Mouse (Mus musculus): ENCODE results near the gene Srgap1. TPM values are rescaled to one million over a fixed set of nuclear protein-coding genes. Genes with fewer than 3 reads are reported as not detected.

Gene Srgap1
- polyA plus RNA-seq, 1 experiment from 2014 or later: 3.7 TPM

GRCm38 (mm10) chr10:121833443-121833842, 213.7 kb downstream of the Srgap1 start:
- Histone ChIP-seq H3K4me1 (ENCODE audit: control insufficient read depth, insufficient read depth, low read length) (no peaks in the 10 kb centered on the region; the same call in 1 of the 2 replicates), H3K4me3 (ENCODE audit: low read length) (no peak overlapping the region), H3K9ac (ENCODE audit: low read depth, low read length) (no peak overlapping the region), H3K36me3 (ENCODE audit: control insufficient read depth, insufficient read depth, low read length) (no peaks in the 10 kb centered on the region), H3K9me3 (ENCODE audit: control insufficient read depth, low read length) (no peaks in the 10 kb centered on the region), H3K27me3 (replicated peaks; ENCODE audit: control insufficient read depth, insufficient read depth, low read length) (no peaks in the 10 kb centered on the region), H3K4me2 (ENCODE audit: low read depth, low read length) (no peak overlapping the region), H3K27ac (ENCODE audit: low read length) (no peak overlapping the region)
- 88% methylated on average over 5 of the region's 5 CpGs for WGBS
- no peak for ATAC-seq

- Histone ChIP-seq H3K4me1 (ENCODE audit: control insufficient read depth, insufficient read depth, low read length) (no peaks in the 10 kb centered on the region), H3K4me2 (ENCODE audit: low read depth, low read length) (no peak overlapping the region), H3K4me3 (ENCODE audit: low read length) (no peak overlapping the region), H3K9ac (ENCODE audit: low read depth, low read length) (no peak overlapping the region), H3K27ac (ENCODE audit: low read length) (no peak overlapping the region), H3K27me3 (replicated peaks; ENCODE audit: control insufficient read depth, insufficient read depth, low read length) (no peaks in the 10 kb centered on the region), H3K36me3 (ENCODE audit: control insufficient read depth, insufficient read depth, low read length) (no peaks in the 10 kb centered on the region), H3K9me3 (ENCODE audit: control insufficient read depth, low read length) (no peaks in the 10 kb centered on the region)
- no peak for ATAC-seq
- WGBS: 70% methylated on average over 29 of the region's 29 CpGs
Observed at GRCm38 (mm10) chr10:121830335-121831307, 216.5 kb downstream of the Srgap1 start.

GRCm38 (mm10) chr10:121829800-121830303, 217.3 kb downstream of the Srgap1 start:
- no peaks in the 10 kb centered on the region for H3K36me3 ChIP-seq (ENCODE audit: control insufficient read depth, insufficient read depth, low read length)
- no peaks in the 10 kb centered on the region for H3K4me1 ChIP-seq (ENCODE audit: control insufficient read depth, insufficient read depth, low read length)
- 81% methylated on average over 5 of the region's 5 CpGs for WGBS
- ATAC-seq: no peak
- no peak overlapping the region for H3K27ac ChIP-seq (ENCODE audit: low read length)
- no peak overlapping the region for H3K9ac ChIP-seq (ENCODE audit: low read depth, low read length)
- H3K27me3 ChIP-seq (replicated peaks; ENCODE audit: control insufficient read depth, insufficient read depth, low read length): no peaks in the 10 kb centered on the region
- no peak overlapping the region for H3K4me3 ChIP-seq (ENCODE audit: low read length)
- H3K9me3 ChIP-seq (ENCODE audit: control insufficient read depth, low read length): no peaks in the 10 kb centered on the region
- H3K4me2 ChIP-seq (ENCODE audit: low read depth, low read length): no peak overlapping the region

GRCm38 (mm10) chr10:121829034-121829433, 218.1 kb downstream of the Srgap1 start:
- ATAC-seq: no peak
- no peaks in the 10 kb centered on the region for H3K9me3 ChIP-seq (ENCODE audit: control insufficient read depth, low read length)
- no peak overlapping the region for H3K4me2 ChIP-seq (ENCODE audit: low read depth, low read length)
- WGBS: 52% methylated on average over 6 of the region's 6 CpGs
- no peak overlapping the region for H3K9ac ChIP-seq (ENCODE audit: low read depth, low read length)
- H3K27ac ChIP-seq (ENCODE audit: low read length): no peak overlapping the region
- H3K36me3 ChIP-seq (ENCODE audit: control insufficient read depth, insufficient read depth, low read length): no peaks in the 10 kb centered on the region
- no peaks in the 10 kb centered on the region for H3K27me3 ChIP-seq (replicated peaks; ENCODE audit: control insufficient read depth, insufficient read depth, low read length)
- H3K4me3 ChIP-seq (ENCODE audit: low read length): no peak overlapping the region
- no peaks in the 10 kb centered on the region for H3K4me1 ChIP-seq (ENCODE audit: control insufficient read depth, insufficient read depth, low read length)

- no peak for ATAC-seq
- 55% methylated on average over 5 of the region's 5 CpGs for WGBS
- H3K4me1 ChIP-seq (ENCODE audit: control insufficient read depth, insufficient read depth, low read length): no peaks in the 10 kb centered on the region
Observed at GRCm38 (mm10) chr10:121822674-121823073, 224.4 kb downstream of the Srgap1 start.

GRCm38 (mm10) chr10:121820846-121821245, 226.3 kb downstream of the Srgap1 start:
- no peak overlapping the region for H3K4me2 ChIP-seq (ENCODE audit: low read depth, low read length)
- H3K9ac ChIP-seq (ENCODE audit: low read depth, low read length): no peak overlapping the region
- no peaks in the 10 kb centered on the region for H3K27me3 ChIP-seq (replicated peaks; ENCODE audit: control insufficient read depth, insufficient read depth, low read length)
- H3K4me1 ChIP-seq (ENCODE audit: control insufficient read depth, insufficient read depth, low read length): no peaks in the 10 kb centered on the region
- no peak overlapping the region for H3K4me3 ChIP-seq (ENCODE audit: low read length)
- no peak overlapping the region for H3K27ac ChIP-seq (ENCODE audit: low read length)
- no peaks in the 10 kb centered on the region for H3K9me3 ChIP-seq (ENCODE audit: control insufficient read depth, low read length)
- no peak for ATAC-seq
- no peaks in the 10 kb centered on the region for H3K36me3 ChIP-seq (ENCODE audit: control insufficient read depth, insufficient read depth, low read length)
- 88% methylated on average over 7 of the region's 7 CpGs for WGBS

More at GRCm38 (mm10) chr10:121822674-121823073, 224.4 kb downstream of the Srgap1 start:
- no peaks in the 10 kb centered on the region for H3K9me3 ChIP-seq (ENCODE audit: control insufficient read depth, low read length)
- no peaks in the 10 kb centered on the region for H3K36me3 ChIP-seq (ENCODE audit: control insufficient read depth, insufficient read depth, low read length)
- no peak overlapping the region for H3K4me2 ChIP-seq (ENCODE audit: low read depth, low read length)
- no peak overlapping the region for H3K27ac ChIP-seq (ENCODE audit: low read length)
- no peaks in the 10 kb centered on the region for H3K27me3 ChIP-seq (replicated peaks; ENCODE audit: control insufficient read depth, insufficient read depth, low read length)
- H3K4me3 ChIP-seq (ENCODE audit: low read length): no peak overlapping the region
- H3K9ac ChIP-seq (ENCODE audit: low read depth, low read length): no peak overlapping the region

- whole genome bisulfite sequencing: 64% methylated on average over 7 of the region's 7 CpGs
- no peak overlapping the region for H3K4me2 ChIP-seq (ENCODE audit: low read depth, low read length)
Observed at GRCm38 (mm10) chr10:121817983-121818382, 229.1 kb downstream of the Srgap1 start.

GRCm38 (mm10) chr10:121807771-121808170, 239.3 kb downstream of the Srgap1 start:
- no peak overlapping the region for H3K4me3 ChIP-seq (ENCODE audit: low read length)
- WGBS: 87% methylated on average over 11 of the region's 11 CpGs
- no peaks in the 10 kb centered on the region for H3K27me3 ChIP-seq (replicated peaks; ENCODE audit: control insufficient read depth, insufficient read depth, low read length)
- H3K4me1 ChIP-seq (ENCODE audit: control insufficient read depth, insufficient read depth, low read length): no peaks in the 10 kb centered on the region
- no peaks in the 10 kb centered on the region for H3K9me3 ChIP-seq (ENCODE audit: control insufficient read depth, low read length)
- no peak overlapping the region for H3K4me2 ChIP-seq (ENCODE audit: low read depth, low read length)
- H3K9ac ChIP-seq (ENCODE audit: low read depth, low read length): no peak overlapping the region
- H3K27ac ChIP-seq (ENCODE audit: low read length): no peak overlapping the region
- ATAC-seq: no peak
- H3K36me3 ChIP-seq (ENCODE audit: control insufficient read depth, insufficient read depth, low read length): no peaks in the 10 kb centered on the region

More at GRCm38 (mm10) chr10:121817983-121818382, 229.1 kb downstream of the Srgap1 start:
- Histone ChIP-seq H3K27me3 (replicated peaks; ENCODE audit: control insufficient read depth, insufficient read depth, low read length) (no peaks in the 10 kb centered on the region), H3K36me3 (ENCODE audit: control insufficient read depth, insufficient read depth, low read length) (no peaks in the 10 kb centered on the region), H3K27ac (ENCODE audit: low read length) (no peak overlapping the region), H3K9me3 (ENCODE audit: control insufficient read depth, low read length) (no peaks in the 10 kb centered on the region), H3K4me3 (ENCODE audit: low read length) (no peak overlapping the region), H3K9ac (ENCODE audit: low read depth, low read length) (no peak overlapping the region), H3K4me1 (ENCODE audit: control insufficient read depth, insufficient read depth, low read length) (no peaks in the 10 kb centered on the region)
- ATAC-seq: no peak

- Histone ChIP-seq H3K4me1 (ENCODE audit: control insufficient read depth, insufficient read depth, low read length) (no peaks in the 10 kb centered on the region), H3K9ac (ENCODE audit: low read depth, low read length) (no peak overlapping the region), H3K27ac (ENCODE audit: low read length) (no peak overlapping the region), H3K4me2 (ENCODE audit: low read depth, low read length) (no peak overlapping the region), H3K9me3 (ENCODE audit: control insufficient read depth, low read length) (no peaks in the 10 kb centered on the region), H3K4me3 (ENCODE audit: low read length) (no peak overlapping the region), H3K36me3 (ENCODE audit: control insufficient read depth, insufficient read depth, low read length) (no peaks in the 10 kb centered on the region), H3K27me3 (replicated peaks; ENCODE audit: control insufficient read depth, insufficient read depth, low read length) (no peaks in the 10 kb centered on the region)
- ATAC-seq: no peak
- WGBS: 85% methylated on average over 11 of the region's 11 CpGs
Observed at GRCm38 (mm10) chr10:121806806-121807205, 240.3 kb downstream of the Srgap1 start.

All from intestine, embryonic 16.5 days (tissue).